Mouse (Mus musculus) ES-E14 (cell line): ENCODE measurements at regions not wholly inside any gene's neighbourhood (a gene's known extent, or its start where the extent isn't known, plus 50 kb on each side); places are given as distances from the start of the nearest gene placed in this dataset.

Experiments
- DNase-seq: peaks from one replicate; pipeline ENCODE4 v3.0.0-alpha.2; 2013; ENCODE audit warnings: low read depth, low spot score
- H3K27ac ChIP-seq: 2 replicates; pipeline ENCODE4 v1.5.1; 2012; ENCODE audit warnings: low read depth, mild to moderate bottlenecking, low read length, moderate library complexity, mixed read lengths; ENCODE audit not compliant: poor library complexity, insufficient read depth, severe bottlenecking
- H3K36me3 ChIP-seq: 2 replicates; pipeline ENCODE4 v1.6.1; 2012; ENCODE audit warnings: mild to moderate bottlenecking, low read length, moderate library complexity, mixed read lengths; ENCODE audit not compliant: control insufficient read depth, poor library complexity, insufficient read depth, severe bottlenecking
- H3K4me1 ChIP-seq, 2 experiments: fragments of 150-350 bp in 1 of 2; sonication (generic) in 1 of 2; 2 replicates each; pipeline ENCODE4 v1.6.1; 2012; ENCODE audit warnings: low read length in 2 of 2, mild to moderate bottlenecking in 1 of 2, mixed read lengths in 1 of 2; ENCODE audit not compliant: control insufficient read depth in 2 of 2, insufficient read depth in 2 of 2, poor library complexity in 1 of 2
- H3K4me3 ChIP-seq, 2 experiments: fragments of 150-350 bp in 1 of 2; sonication (generic) in 1 of 2; 2 replicates each; pipeline ENCODE4 v1.5.1; 2012; ENCODE audit warnings: low read length in 2 of 2, low read depth in 1 of 2, mild to moderate bottlenecking in 1 of 2, mixed read lengths in 1 of 2; ENCODE audit not compliant: insufficient read depth in 1 of 2, poor library complexity in 1 of 2, severe bottlenecking in 1 of 2
- H3K9ac ChIP-seq: 2 replicates; pipeline ENCODE4 v1.6.1; 2012; ENCODE audit warnings: low read depth, mild to moderate bottlenecking, low read length, mixed read lengths; ENCODE audit not compliant: poor library complexity, insufficient read depth, severe bottlenecking
- H3K9me3 ChIP-seq: fragments of 150-350 bp; sonication (generic); 2 replicates; pipeline ENCODE4 v1.6.1; 2012; ENCODE audit warnings: low read depth, mild to moderate bottlenecking, low read length; ENCODE audit not compliant: control insufficient read depth, insufficient read depth
- CHD2 ChIP-seq: IDR thresholded peaks from 2 replicates; pipeline ENCODE4 v1.6.1; 2014; ENCODE audit warnings: mild to moderate bottlenecking, low read depth, low read length, inconsistent platforms
- HCFC1 ChIP-seq: IDR thresholded peaks from 2 replicates; pipeline ENCODE4 v1.6.1; 2012; ENCODE audit warnings: low read length, inconsistent platforms, borderline replicate concordance; ENCODE audit not compliant: insufficient read depth
- MAFK ChIP-seq: IDR thresholded peaks from 2 replicates; pipeline ENCODE4 v1.6.1; 2014; ENCODE audit warnings: mild to moderate bottlenecking, low read depth, low read length, inconsistent platforms; ENCODE audit not compliant: insufficient read depth
- ZC3H11A ChIP-seq: IDR thresholded peaks from 2 replicates; pipeline ENCODE4 v1.6.1; 2012; ENCODE audit warnings: low read depth, mild to moderate bottlenecking, inconsistent platforms, low read length, borderline replicate concordance
- ZNF384 ChIP-seq: IDR thresholded peaks from 2 replicates; pipeline ENCODE4 v1.6.1; 2012; ENCODE audit warnings: low read depth, low read length, inconsistent platforms
- in situ Hi-C, 2 experiments: fragments of 600-800 bp; cut with MboI; formaldehyde crosslinking; loops; one replicate each; pipeline ENCODE4 v1.15.1; 2025; ENCODE audit warnings: low sequenced_read_pairs in 2 of 2, inconsistent platforms in 1 of 2; ENCODE audit not compliant: unreplicated experiment in 2 of 2

GRCm38 (mm10) chr19:15761086-15761485 lies 186.1 kb downstream of the Psat1 start:
- Histone ChIP-seq H3K4me1 (no peaks in the 10 kb centered on the region), H3K9me3 (no peaks in the 10 kb centered on the region), H3K9ac (no peak overlapping the region), H3K27ac (no peak overlapping the region), H3K36me3 (no peaks in the 10 kb centered on the region), H3K4me3 (no peak overlapping the region)
- TF ChIP-seq MAFK (no peak), CHD2 (no peak), ZNF384 (no peak), ZC3H11A (no peak), HCFC1 (no peak)
- no peak for DNase-seq
- in situ Hi-C loops = no loop called here

- Histone ChIP-seq H3K4me3 (no peak overlapping the region), H3K36me3 (no peaks in the 10 kb centered on the region), H3K4me1 (no peaks in the 10 kb centered on the region), H3K9ac (no peak overlapping the region), H3K9me3 (no peaks in the 10 kb centered on the region), H3K27ac (no peak overlapping the region)
- DNase-seq = no peak
- in situ Hi-C loops = no loop called here
- TF ChIP-seq HCFC1 (no peak), ZNF384 (no peak), ZC3H11A (no peak), CHD2 (no peak), MAFK (no peak)
Observed at GRCm38 (mm10) chr19:15745026-15745777, 201.9 kb downstream of the Psat1 start.

GRCm38 (mm10) chr19:15736200-15736599 lies 210.9 kb downstream of the Psat1 start:
- no peaks in the 10 kb centered on the region for H3K9me3 ChIP-seq
- H3K36me3 ChIP-seq = no peaks in the 10 kb centered on the region
- H3K4me3 ChIP-seq = no peak overlapping the region
- in situ Hi-C loops = no loop called here
- no peak overlapping the region for H3K27ac ChIP-seq
- DNase-seq = no peak
- TF ChIP-seq MAFK = peak; percentile 86
- no peak for TF ChIP-seq ZNF384
- H3K4me1 ChIP-seq = no peaks in the 10 kb centered on the region
- H3K9ac ChIP-seq = no peak overlapping the region

DNA sequence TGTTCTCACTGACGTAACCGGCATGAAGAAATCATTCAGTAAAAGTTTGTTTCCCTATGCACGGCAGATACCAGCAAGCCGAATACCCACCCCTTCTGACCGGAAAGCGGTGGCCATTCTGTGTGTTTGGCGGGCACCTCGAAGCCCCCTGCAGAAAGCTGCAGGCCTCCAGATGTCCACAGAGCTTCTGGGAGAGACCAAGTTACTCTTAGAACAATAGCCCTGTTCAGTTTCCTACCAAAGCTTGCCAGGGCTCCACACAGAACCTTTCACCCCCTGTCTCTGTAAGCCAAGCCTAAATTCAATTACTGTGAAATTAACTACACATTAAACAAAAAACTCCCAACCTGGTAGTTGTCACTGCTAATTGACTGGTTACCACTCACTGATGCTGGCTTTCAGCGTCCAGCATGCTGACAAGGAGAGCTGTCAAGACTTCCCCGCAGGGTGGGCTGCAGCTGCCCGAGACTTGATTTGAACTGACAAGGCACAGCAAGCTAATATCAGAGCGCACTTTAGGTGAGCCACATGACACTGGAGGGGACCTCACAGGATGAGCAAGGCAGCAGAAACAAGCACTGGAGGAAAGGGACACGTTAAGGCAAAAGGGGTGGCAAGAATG lies 220.2 kb downstream of the Psat1 start:
- H3K27ac ChIP-seq = no peak overlapping the region; the same call in 1 of the 2 replicates
- no peaks in the 10 kb centered on the region for H3K4me1 ChIP-seq
- in situ Hi-C loops = no loop called here
- no peak for DNase-seq
- H3K9ac ChIP-seq = no peak overlapping the region
- H3K9me3 ChIP-seq = no peaks in the 10 kb centered on the region
- no peak for TF ChIP-seq ZC3H11A
- TF ChIP-seq HCFC1 = no peak
- TF ChIP-seq MAFK = no peak
- no peak for TF ChIP-seq ZNF384
- no peak for TF ChIP-seq CHD2
- H3K36me3 ChIP-seq = no peaks in the 10 kb centered on the region
- H3K4me3 ChIP-seq = no peak overlapping the region
